Mouse (Mus musculus): ENCODE results near the gene Gm21954.
A peak's percentile ranks its signal among the peaks of the same experiment; 100 is the strongest.

The Gm21954 gene

GRCm38 (mm10) chr3:55462904-55463668 lies 8.9 kb downstream of the Gm21954 start:
- ATAC-seq (ENCODE audit: low TSS enrichment), result peak; percentile 14; the same call in 1 of the 2 replicates

DNA sequence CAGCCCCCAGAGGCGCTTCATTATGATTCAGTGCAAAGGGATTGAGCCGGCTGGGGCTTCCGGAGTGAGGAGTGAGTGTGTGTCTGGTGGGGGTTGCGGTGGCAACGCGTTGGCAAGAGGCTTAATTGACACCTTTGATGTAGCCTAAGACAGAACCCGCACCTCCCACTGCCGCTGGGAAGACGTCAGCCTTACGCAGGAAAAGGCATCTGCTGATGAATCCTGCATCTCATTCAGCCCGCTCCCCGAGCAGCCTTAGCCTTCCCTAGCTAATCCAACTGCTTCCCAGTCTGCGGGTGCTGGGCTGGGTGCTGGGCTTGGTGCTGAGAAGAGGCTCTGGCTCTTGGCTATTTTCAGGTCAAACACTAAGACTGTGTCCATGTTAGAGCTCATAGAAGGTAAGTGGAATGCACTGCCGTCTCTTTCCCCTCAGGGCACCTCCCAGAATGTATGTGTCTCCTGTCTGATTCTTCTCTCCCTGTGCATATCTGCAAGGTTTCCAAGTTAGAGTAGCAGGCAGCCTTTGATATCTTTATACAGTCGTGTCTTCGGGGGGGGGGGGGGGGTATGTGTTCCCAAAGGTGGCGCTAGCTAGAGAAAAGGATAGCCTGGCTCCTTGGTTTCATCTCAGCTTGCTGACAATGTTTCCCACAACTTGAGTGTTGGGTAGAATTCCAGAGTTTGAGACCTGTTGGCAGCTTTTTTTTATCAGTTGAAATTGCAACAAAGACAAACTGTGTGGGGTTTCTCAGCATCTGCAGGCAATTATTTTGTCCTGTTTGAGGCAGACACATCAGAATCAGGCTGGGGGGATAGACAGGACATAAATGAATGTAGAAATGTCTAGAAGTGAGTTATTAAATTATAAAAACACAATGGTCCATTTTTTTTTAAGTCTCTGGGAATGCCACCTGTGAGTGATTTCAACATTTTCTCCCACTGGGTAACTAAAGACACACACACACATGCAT lies 10.0 kb downstream of the Gm21954 start:
- peak; percentile 82 for ATAC-seq (ENCODE audit: low TSS enrichment)

DNA sequence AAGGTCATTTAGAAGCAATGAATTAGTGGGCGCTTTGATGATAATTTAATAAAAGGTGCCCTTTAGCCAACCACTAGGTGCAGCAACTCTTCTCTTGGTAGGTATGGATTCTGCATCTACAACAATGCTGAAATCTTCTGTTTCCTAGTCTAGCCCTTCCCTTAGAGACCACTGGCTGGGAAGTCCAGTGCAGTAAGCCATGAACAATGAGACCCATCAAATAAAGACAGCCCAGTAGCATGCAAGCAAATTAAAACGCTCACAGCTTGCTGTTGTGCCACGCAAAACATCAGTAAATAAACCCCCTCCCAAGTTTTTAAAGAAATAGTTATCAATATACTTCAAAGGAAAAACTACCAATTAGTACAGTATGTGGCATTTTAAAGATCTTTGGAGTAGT lies 10.9 kb downstream of the Gm21954 start:
- no peak for ATAC-seq (ENCODE audit: low TSS enrichment)

DNA sequence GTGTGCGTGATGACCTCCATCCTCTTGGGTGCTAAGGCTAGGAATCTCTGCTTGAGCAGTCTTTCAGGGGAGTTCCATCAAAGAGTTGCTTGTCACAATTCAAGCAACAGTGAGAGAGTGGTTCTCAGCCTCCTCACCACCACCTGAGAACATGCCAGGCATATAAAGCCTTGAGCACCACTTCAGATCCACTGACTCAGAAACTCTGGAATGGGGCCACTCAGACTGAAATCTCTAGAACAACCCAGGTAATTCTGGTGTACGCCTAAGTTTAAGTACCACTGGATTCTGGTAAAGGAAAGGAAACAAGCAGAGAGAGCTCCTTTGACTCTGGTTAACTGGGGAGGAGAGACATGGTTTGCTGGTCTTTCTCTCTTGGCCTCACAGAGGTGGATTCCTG lies 19.5 kb downstream of the Gm21954 start:
- ATAC-seq (ENCODE audit: low TSS enrichment), result 0 out of 2 replicates have a peak, but pooled peaks have one; percentile 13

- no peak for ATAC-seq (ENCODE audit: low TSS enrichment)
These were observed 20.1 kb downstream of the Gm21954 start for GRCm38 (mm10) chr3:55451877-55452276.

DNA sequence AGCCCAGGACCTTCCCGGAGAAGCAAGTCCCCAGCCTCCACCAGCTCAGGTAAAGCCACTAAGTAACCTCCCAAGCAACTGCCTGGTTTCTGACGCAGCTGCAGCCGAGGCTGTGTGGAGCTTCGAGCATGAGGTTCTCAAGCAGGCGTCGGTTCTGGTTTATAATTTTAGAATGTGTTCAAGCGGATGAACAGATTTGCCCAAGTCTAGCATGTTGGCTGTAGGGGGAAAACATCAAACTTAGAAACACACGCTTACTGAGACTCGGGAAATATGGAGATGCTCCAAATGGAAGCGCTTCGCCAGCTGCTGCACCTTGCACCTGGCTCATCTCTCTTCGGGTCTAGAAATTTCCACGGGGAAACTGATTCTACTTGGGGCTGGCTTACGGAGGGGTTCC lies 21.0 kb downstream of the Gm21954 start:
- ATAC-seq (ENCODE audit: low TSS enrichment), result peak; percentile 64

- ATAC-seq (ENCODE audit: low TSS enrichment), result no peak
These were observed 22.9 kb downstream of the Gm21954 start for GRCm38 (mm10) chr3:55449148-55449547.

- ATAC-seq (ENCODE audit: low TSS enrichment), result peak; percentile 75
These were observed 24.2 kb downstream of the Gm21954 start for GRCm38 (mm10) chr3:55447486-55448460.

DNA sequence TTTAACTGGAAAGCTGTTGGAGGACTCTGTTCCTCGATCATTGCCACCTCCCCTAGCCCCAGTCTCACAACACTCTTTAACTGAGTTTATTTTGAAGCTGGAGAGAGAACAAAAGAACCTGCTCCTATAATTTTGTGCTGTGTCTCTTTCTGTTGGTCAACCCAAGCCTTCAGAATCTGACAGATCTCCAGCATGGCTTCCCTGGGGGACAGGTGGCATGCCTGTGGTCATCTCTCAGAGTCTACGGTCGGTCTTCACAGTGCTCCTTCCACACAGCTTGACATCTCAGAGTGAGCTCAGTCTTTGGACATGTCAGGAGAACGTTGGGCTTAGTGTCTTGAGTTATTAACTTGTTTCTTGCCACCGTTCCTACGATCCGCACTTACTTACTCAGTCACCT lies 25.3 kb downstream of the Gm21954 start:
- ATAC-seq (ENCODE audit: low TSS enrichment), result no peak

GRCm38 (mm10) chr3:55443725-55444124 lies 28.3 kb downstream of the Gm21954 start:
- ATAC-seq (ENCODE audit: low TSS enrichment), result no peak

DNA sequence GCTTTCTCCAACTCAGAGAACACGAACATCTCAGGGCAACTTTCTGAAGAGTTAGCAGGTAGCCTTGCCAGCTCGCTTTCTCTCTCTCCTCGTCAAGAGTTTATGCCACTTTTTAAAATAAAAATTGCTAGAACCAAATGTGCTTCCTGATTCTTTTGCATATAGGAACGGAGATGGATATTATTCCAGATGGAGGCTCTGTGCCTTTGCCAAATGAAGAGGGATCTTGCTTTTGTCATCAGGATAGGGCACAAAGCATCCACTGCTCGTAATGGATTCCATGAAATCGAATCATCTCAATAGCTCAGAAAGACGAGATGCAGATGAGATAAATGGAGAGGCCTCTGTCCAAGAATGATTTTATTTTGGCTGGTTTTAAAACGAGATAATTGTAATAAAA lies 28.7 kb downstream of the Gm21954 start:
- no peak for ATAC-seq (ENCODE audit: low TSS enrichment)

GRCm38 (mm10) chr3:55442012-55442645 lies 29.9 kb downstream of the Gm21954 start:
- peak; percentile 57 for ATAC-seq (ENCODE audit: low TSS enrichment)

DNA sequence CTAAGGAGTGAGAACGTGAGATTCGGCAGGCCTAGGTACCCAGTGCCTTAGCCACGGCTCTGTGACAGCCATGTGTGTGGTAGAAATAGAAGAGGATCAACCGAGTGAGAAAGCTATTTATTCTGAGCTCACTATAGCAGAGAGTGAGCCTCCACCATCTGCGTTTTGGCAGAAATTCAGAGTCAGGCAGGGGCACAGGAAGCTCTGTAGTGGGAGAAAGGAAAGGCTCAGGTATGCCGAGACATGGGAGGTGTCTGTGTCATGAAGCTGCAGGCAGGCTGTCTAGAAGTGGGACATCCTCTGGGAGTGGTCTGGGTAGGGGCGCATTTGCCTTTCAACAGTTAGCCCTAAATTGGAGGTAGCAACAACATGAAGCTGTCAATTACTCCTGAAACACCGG lies 31.7 kb downstream of the Gm21954 start:
- peak; percentile 62 for ATAC-seq (ENCODE audit: low TSS enrichment)

DNA sequence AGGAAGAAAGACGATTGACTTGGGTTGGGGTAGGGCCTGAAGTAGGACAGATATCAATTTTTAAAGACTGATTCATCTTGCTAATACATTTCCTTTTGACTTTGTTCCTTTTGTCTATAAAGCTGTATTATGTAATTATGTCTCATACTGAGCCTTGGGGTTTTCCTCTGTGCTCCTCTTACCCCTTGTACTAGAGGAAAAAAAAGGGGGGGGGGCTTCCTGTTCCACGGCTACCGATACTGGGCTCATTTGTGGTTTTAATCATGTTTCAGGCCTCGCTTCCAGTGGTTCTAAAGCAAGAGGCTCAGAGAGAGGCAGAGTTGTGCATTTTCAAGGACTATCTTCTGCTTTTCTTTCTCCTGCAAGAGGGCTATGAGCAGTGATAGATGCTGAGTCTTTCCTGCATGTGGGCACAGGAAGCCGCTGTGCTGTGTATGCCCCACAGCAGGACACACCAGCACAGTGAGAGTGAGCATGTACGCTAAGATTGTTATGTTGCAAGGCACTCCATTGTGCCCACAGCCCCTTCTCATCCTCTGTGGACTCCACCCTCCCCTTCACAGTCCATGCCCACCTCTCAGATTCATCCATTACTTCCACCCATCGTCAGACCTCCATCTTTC lies 33.1 kb downstream of the Gm21954 start:
- no peak for ATAC-seq (ENCODE audit: low TSS enrichment)

GRCm38 (mm10) chr3:55434276-55434675 lies 37.7 kb downstream of the Gm21954 start:
- ATAC-seq (ENCODE audit: low TSS enrichment), result no peak

GRCm38 (mm10) chr3:55431223-55431622 lies 40.8 kb downstream of the Gm21954 start:
- peak; percentile 22; the same call in 1 of the 2 replicates for ATAC-seq (ENCODE audit: low TSS enrichment)

DNA sequence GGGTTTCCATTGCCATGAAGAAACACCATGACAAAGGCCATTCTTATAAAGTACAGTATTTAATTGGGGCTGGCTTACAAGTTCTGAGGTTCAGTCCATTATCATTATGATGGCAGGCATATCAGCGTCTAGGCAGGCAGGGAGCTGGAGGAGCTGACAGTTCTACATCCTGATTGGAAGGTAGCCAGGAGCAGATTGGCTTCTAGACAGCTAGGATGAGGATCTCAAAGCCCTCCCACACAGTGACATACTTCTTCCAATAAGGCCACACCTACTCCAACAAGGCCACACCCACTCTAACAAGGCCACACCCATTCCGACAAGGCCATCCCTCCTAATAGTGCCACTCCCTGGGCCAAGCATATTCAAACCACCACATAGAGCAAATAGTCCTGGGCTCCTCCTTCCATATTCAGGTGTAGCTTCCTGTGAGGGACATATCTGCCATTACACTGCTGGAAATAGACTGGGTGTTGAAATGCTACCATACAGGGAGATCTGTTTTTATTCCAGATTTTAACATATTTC lies 41.9 kb downstream of the Gm21954 start:
- peak; percentile 53; the same call in 1 of the 2 replicates for ATAC-seq (ENCODE audit: low TSS enrichment)

- peak; percentile 87 for ATAC-seq (ENCODE audit: low TSS enrichment)
These were observed 48.2 kb downstream of the Gm21954 start for GRCm38 (mm10) chr3:55423640-55424397.

DNA sequence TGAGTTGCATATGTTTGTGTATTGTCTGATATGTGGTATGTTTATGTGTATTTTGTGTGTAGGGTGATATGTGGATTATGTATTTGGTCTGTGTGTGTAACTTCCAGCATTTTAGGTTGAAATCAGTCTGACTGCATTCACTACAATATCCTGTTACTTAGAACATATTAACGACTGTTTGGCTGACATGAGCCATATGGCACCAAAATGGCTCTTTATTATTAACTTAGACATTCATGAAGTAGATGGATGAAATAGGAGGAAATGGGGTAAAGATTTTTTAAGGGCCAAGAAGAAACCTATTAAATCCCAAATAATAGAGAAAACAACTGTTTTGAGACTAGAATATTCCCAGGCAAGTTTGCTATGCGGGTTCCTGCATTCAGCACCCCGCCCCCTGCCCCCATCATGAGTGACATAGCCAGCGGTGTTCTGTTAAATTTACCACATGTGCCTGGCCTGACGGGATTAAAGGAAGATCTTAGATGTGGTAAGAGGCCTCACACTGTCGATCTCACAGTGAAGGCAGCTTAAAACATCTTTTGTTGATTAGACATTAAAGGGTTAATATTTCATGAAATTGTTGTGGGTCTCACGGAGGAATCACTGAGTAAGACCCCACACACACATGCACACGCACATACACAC lies 51.5 kb downstream of the Gm21954 start:
- ATAC-seq (ENCODE audit: low TSS enrichment), result no peak
